Mouse (Mus musculus) 3T3-L1 (cell line): ENCODE results near the gene Wfdc9.
A peak's percentile ranks its signal among the peaks of the same experiment; 100 is the strongest.

Source experiments
- DNase-seq: peaks from one replicate; pipeline ENCODE4 v3.0.0-alpha.2; 2015; ENCODE audit warnings: low read depth, low spot score

Wfdc9 gene

GRCm38 (mm10) chr2:164656483-164656882 is at the start of gene Wfdc9:
TSS of gene Wfdc9 (minus strand) at chr2:164656583.
- DNase-seq: no peak

GRCm38 (mm10) chr2:164705991-164706390 is 49.6 kb upstream of the Wfdc9 start:
- peak; percentile 20 for DNase-seq

GRCm38 (mm10) chr2:164705328-164705727 is 48.9 kb upstream of the Wfdc9 start:
- DNase-seq: no peak

- no peak for DNase-seq
Measured at GRCm38 (mm10) chr2:164704235-164704634, 47.9 kb upstream of the Wfdc9 start.

- DNase-seq: peak; percentile 86
Measured at GRCm38 (mm10) chr2:164701761-164702160, 45.4 kb upstream of the Wfdc9 start.

- no peak for DNase-seq
Measured at GRCm38 (mm10) chr2:164700959-164701358, 44.6 kb upstream of the Wfdc9 start.

GRCm38 (mm10) chr2:164698201-164698600 is 41.8 kb upstream of the Wfdc9 start, which contains the start of gene Spint4:
TSS of gene Spint4 (plus strand) at chr2:164698501.
- no peak for DNase-seq

- no peak for DNase-seq
Measured at GRCm38 (mm10) chr2:164684807-164685206, 28.4 kb upstream of the Wfdc9 start, which contains the start of gene Wfdc13. TSS of gene Wfdc13 (plus strand) at chr2:164685107.

GRCm38 (mm10) chr2:164679906-164680305 is 23.5 kb upstream of the Wfdc9 start:
- no peak for DNase-seq

- peak; percentile 81 for DNase-seq
Measured at GRCm38 (mm10) chr2:164678848-164679625, 22.7 kb upstream of the Wfdc9 start.

- no peak for DNase-seq
Measured at GRCm38 (mm10) chr2:164676916-164677685, 20.7 kb upstream of the Wfdc9 start.

- no peak for DNase-seq
Measured at GRCm38 (mm10) chr2:164676103-164676502, 19.7 kb upstream of the Wfdc9 start.

- DNase-seq: no peak
Measured at GRCm38 (mm10) chr2:164673987-164674386, 17.6 kb upstream of the Wfdc9 start, which contains the start of gene Wfdc11. TSS of gene Wfdc11 (minus strand) at chr2:164674087.

- no peak for DNase-seq
Measured at GRCm38 (mm10) chr2:164670938-164671337, 14.6 kb upstream of the Wfdc9 start.

- DNase-seq: no peak
Measured at GRCm38 (mm10) chr2:164670261-164670660, 13.9 kb upstream of the Wfdc9 start.

GRCm38 (mm10) chr2:164664851-164665250 is 8.5 kb upstream of the Wfdc9 start:
- DNase-seq: no peak

GRCm38 (mm10) chr2:164655858-164656257 is 525 bp downstream of the Wfdc9 start, which contains the start of gene Wfdc10:
TSS of gene Wfdc10 (plus strand) at chr2:164656046.
- peak; percentile 44 for DNase-seq

- DNase-seq: no peak
Measured at GRCm38 (mm10) chr2:164641881-164642673, 14.3 kb downstream of the Wfdc9 start.

GRCm38 (mm10) chr2:164641129-164641528 is 15.3 kb downstream of the Wfdc9 start:
- DNase-seq: no peak

GRCm38 (mm10) chr2:164638696-164639095 is 17.7 kb downstream of the Wfdc9 start, which contains the start of gene Wfdc16:
TSS of gene Wfdc16 (minus strand) at chr2:164638796.
- no peak for DNase-seq

GRCm38 (mm10) chr2:164635266-164635665 is 21.1 kb downstream of the Wfdc9 start:
- DNase-seq: peak; percentile 16

GRCm38 (mm10) chr2:164621775-164622174 is 34.6 kb downstream of the Wfdc9 start:
- DNase-seq: no peak
